Mouse (Mus musculus): Measurements from ENCODE around the gene Tatdn2. TPM values are rescaled to one million over a fixed set of nuclear protein-coding genes. Genes with fewer than 3 reads are reported as not detected.

Gene Tatdn2
- polyA plus RNA-seq (2015; fragmentation: Nextera tagmentation; extraction: Ambion mirVana), result 0.37 and 0.67 TPM in 2 replicates

DNA sequence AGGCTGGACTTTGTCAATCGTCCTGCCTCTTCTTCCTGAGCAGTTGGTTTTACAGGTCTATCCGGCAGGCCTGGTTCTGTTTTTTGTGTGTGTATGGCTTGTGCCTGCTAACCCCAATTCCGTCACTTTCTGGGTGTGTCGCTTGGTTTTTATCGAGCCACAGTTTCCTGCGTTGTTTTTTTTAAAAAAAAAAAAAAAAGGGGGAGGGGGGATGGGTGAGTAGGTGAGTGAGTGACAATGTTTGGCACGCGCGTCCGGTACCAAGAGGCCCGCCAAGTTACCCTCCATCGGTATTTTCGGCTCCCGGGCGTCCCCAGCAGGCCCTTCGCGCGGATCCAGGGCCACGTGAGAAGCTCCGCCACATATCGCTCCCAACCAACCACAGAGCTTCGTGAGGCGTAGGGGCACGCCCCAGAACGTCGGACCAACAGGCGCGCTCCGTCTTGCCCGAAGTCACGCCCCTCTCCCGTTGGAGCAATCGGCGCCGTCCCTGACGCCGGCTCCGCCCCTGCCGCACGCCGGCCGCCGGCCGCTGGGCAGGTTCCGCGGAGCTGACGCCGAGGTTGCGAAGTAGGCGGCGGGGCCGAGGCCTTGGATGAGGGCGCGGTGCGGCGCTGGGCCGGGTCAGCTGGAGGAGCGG is at the start of gene Tatdn2:
Gene Tatdn2, plus strand, starts transcription at position 469 of the 640 bp plus-strand sequence.
- ATAC-seq (ENCODE audit: borderline replicate concordance, extremely low read depth, low FRiP score, low TSS enrichment), result peak; percentile 98
- H3K36me3 ChIP-seq, result peaks cover 12% of the 10 kb centered on the region
- WGBS, result under 1% methylated on average over 46 of the region's 58 CpGs
- H3K4me1 ChIP-seq, result peaks cover 23% of the 10 kb centered on the region
- peak within 1 kb of the TSS; percentile 73 for H3K9ac ChIP-seq
- H3K4me2 ChIP-seq, result peak within 1 kb of the TSS; percentile 96
- peak within 1 kb of the TSS; percentile 93 for H3K4me3 ChIP-seq
- peak within 1 kb of the TSS; percentile 96 for H3K27ac ChIP-seq
- H3K9me3 ChIP-seq, result no peaks in the 10 kb centered on the region
- no peaks in the 10 kb centered on the region for H3K27me3 ChIP-seq

GRCm38 (mm10) chr6:113649346-113650196 is 47.3 kb upstream of the Tatdn2 start:
- WGBS, result 74% methylated on average over 7 of the region's 7 CpGs
- H3K27me3 ChIP-seq, result no peaks in the 10 kb centered on the region
- no peak overlapping the region for H3K27ac ChIP-seq
- no peak overlapping the region for H3K4me2 ChIP-seq
- no peak overlapping the region for H3K4me3 ChIP-seq
- 0 out of 2 replicates have a peak, but pooled peaks cover 5% of the 10 kb centered on the region for H3K4me1 ChIP-seq
- H3K9me3 ChIP-seq, result no peaks in the 10 kb centered on the region
- H3K36me3 ChIP-seq, result no peaks in the 10 kb centered on the region
- H3K9ac ChIP-seq, result no peak overlapping the region
- no peak for ATAC-seq (ENCODE audit: borderline replicate concordance, extremely low read depth, low FRiP score, low TSS enrichment)

DNA sequence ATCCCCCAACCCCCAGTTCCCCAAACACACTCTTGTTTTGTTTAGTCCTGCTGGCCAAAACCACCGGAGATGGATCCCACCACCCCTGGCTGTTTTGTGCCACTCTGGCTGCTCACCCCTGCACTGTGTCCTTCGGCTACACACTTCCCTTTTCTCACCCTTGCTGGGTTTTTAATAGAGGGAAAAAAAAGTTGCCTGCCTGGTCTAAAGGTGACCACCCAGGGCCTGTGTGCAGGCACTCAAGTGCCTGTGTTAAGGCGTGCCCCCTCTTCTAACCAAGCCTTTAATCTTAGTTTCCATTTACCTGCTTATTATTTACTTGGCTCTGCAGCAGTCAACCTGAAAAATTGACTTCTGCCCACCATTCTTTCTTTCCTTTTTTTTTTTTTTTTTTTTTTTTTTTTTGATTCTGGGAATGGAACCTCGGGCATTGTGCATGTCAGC is 46.6 kb upstream of the Tatdn2 start:
- no peaks in the 10 kb centered on the region for H3K36me3 ChIP-seq
- no peak overlapping the region for H3K4me3 ChIP-seq
- no peaks in the 10 kb centered on the region for H3K9me3 ChIP-seq
- 45% methylated on average over 4 of the region's 4 CpGs for WGBS
- ATAC-seq (ENCODE audit: borderline replicate concordance, extremely low read depth, low FRiP score, low TSS enrichment), result no peak
- no peak overlapping the region for H3K9ac ChIP-seq
- no peaks in the 10 kb centered on the region for H3K27me3 ChIP-seq
- H3K27ac ChIP-seq, result no peak overlapping the region
- 0 out of 2 replicates have a peak, but pooled peaks cover 5% of the 10 kb centered on the region for H3K4me1 ChIP-seq
- H3K4me2 ChIP-seq, result no peak overlapping the region

DNA sequence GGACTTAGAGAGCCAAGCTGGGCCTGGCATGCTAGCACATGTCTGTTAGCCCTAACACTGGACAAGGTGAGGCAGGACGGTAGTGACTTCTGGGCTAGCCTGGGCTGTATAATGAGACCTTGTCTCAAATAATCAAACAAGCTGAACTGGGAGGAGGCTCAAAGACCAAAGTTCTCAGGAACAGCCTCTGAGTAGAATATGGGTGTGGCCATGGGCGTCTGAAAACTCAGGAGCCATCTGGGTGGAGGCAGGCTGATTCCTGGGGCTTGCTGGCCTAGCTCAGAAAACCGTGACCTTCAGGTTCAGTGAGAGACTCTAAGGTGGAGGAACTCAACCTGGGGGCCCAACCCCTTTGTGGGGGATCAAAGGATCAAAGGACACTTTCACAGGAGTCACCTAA is 45.2 kb upstream of the Tatdn2 start:
- Histone ChIP-seq H3K4me2 (no peak overlapping the region), H3K27ac (no peak overlapping the region), H3K4me3 (no peak overlapping the region), H3K27me3 (no peaks in the 10 kb centered on the region), H3K4me1 (0 out of 2 replicates have a peak, but pooled peaks cover 5% of the 10 kb centered on the region), H3K9ac (no peak overlapping the region), H3K36me3 (no peaks in the 10 kb centered on the region), H3K9me3 (no peaks in the 10 kb centered on the region)
- ATAC-seq (ENCODE audit: borderline replicate concordance, extremely low read depth, low FRiP score, low TSS enrichment), result no peak
- WGBS, result 56% methylated on average over 3 of the region's 3 CpGs

DNA sequence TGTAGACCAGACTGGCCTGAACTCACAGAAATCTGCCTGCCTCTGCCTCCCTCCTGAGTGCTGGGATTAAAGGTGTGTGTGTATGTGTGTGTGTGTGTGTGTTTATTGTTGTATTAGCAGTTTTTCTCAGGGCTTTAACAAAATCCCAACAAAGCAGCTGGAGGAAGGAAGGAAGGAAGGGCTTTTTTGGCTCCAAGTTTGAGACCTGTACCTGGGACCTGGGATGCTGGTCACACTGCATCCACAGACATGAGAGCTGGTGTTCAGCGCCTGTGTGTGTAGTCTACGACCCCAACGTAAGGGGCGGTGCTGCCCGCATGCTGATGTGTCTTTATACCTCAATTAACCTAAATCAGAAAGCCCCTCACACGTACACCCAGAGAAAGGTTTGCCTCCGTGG is 43.3 kb upstream of the Tatdn2 start:
- Histone ChIP-seq H3K9ac (no peak overlapping the region), H3K36me3 (no peaks in the 10 kb centered on the region), H3K4me1 (0 out of 2 replicates have a peak, but pooled peaks cover 5% of the 10 kb centered on the region), H3K27ac (no peak overlapping the region), H3K4me3 (no peak overlapping the region), H3K27me3 (no peaks in the 10 kb centered on the region), H3K9me3 (no peaks in the 10 kb centered on the region), H3K4me2 (no peak overlapping the region)
- no peak for ATAC-seq (ENCODE audit: borderline replicate concordance, extremely low read depth, low FRiP score, low TSS enrichment)
- WGBS, result 88% methylated on average over 7 of the region's 7 CpGs

DNA sequence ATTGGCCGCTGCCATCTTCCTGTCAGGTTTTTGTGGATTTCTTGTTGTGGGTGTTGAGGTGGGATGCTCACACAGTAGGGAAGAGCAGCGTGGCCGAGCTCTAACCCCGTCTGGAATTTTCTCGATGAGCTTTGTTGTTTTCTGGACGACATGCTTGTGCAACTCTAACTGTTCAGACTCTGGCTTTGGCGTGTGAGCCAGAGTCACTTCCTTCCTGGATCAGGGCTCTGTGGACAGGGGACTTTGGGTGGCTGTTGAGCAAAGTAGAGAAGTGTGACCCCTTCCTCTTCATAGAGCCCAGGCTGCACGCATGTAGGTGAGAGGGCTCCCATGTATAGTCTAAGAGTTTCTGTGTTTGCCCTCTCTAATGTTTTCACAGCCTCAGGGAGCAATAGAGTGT is 42.7 kb upstream of the Tatdn2 start:
- H3K27ac ChIP-seq, result no peak overlapping the region
- H3K9me3 ChIP-seq, result no peaks in the 10 kb centered on the region

DNA sequence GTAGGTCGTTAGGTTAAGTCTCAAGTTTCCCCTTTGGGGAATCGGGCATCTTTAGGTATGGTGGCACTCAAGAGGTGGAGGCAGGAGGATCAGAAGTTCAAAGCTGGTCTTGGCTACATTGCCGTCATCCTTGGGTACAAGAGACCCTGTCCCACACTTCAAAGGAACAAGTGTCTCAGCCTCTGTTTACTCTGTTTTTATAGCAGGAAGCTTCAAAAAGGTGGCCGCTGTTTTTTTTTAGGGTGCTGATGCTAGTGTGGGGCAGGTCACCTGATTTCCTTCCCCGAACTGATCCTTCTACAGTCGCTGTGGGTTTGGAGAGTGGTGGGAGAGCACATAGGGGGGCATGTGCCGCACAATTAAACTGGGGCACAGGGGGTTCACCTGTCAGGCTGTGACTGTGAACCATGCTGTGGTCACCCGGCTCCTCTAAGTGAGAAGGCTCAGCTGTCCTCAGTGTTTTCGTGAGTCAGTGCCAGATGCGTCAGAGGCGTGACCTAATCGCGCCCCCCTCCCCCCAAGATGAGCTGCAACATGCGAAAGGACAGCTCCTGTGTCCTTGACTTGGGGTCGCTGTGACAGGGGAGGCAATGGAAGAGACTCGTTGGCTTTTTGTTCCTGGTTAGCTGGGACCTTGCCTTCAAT is 42.0 kb upstream of the Tatdn2 start:
- 0 out of 2 replicates have a peak, but pooled peaks have one; percentile 10 for ATAC-seq (ENCODE audit: borderline replicate concordance, extremely low read depth, low FRiP score, low TSS enrichment)
- 0 out of 2 replicates have a peak, but pooled peaks cover 4% of the 10 kb centered on the region for H3K4me1 ChIP-seq
- H3K4me2 ChIP-seq, result no peak overlapping the region
- no peaks in the 10 kb centered on the region for H3K9me3 ChIP-seq
- no peaks in the 10 kb centered on the region for H3K36me3 ChIP-seq
- WGBS, result 55% methylated on average over 16 of the region's 16 CpGs
- H3K4me3 ChIP-seq, result no peak overlapping the region
- no peak overlapping the region for H3K9ac ChIP-seq
- no peaks in the 10 kb centered on the region for H3K27me3 ChIP-seq
- H3K27ac ChIP-seq, result no peak overlapping the region

More for the DNA sequence above, 42.7 kb upstream of the Tatdn2 start:
- no peak overlapping the region for H3K4me3 ChIP-seq
- H3K4me2 ChIP-seq, result no peak overlapping the region
- no peaks in the 10 kb centered on the region for H3K36me3 ChIP-seq
- H3K9ac ChIP-seq, result no peak overlapping the region
- H3K27me3 ChIP-seq, result no peaks in the 10 kb centered on the region
- no peak for ATAC-seq (ENCODE audit: borderline replicate concordance, extremely low read depth, low FRiP score, low TSS enrichment)
- H3K4me1 ChIP-seq, result 0 out of 2 replicates have a peak, but pooled peaks cover 5% of the 10 kb centered on the region
- 65% methylated on average over 8 of the region's 8 CpGs for WGBS

GRCm38 (mm10) chr6:113655475-113655874 is 41.4 kb upstream of the Tatdn2 start:
- Histone ChIP-seq H3K9ac (no peak overlapping the region), H3K27me3 (no peaks in the 10 kb centered on the region), H3K4me3 (no peak overlapping the region), H3K4me1 (no peaks in the 10 kb centered on the region), H3K4me2 (no peak overlapping the region), H3K9me3 (no peaks in the 10 kb centered on the region), H3K36me3 (no peaks in the 10 kb centered on the region), H3K27ac (no peak overlapping the region)
- 87% methylated on average over 3 of the region's 3 CpGs for WGBS
- ATAC-seq (ENCODE audit: borderline replicate concordance, extremely low read depth, low FRiP score, low TSS enrichment), result no peak

GRCm38 (mm10) chr6:113656847-113657246 is 40.0 kb upstream of the Tatdn2 start:
- Histone ChIP-seq H3K36me3 (no peaks in the 10 kb centered on the region), H3K27me3 (no peaks in the 10 kb centered on the region), H3K4me2 (no peak overlapping the region), H3K9me3 (no peaks in the 10 kb centered on the region), H3K27ac (no peak overlapping the region), H3K4me1 (peaks cover 10% of the 10 kb centered on the region; the same call in 1 of the 2 replicates), H3K4me3 (no peak overlapping the region), H3K9ac (no peak overlapping the region)
- WGBS, result 66% methylated on average over 6 of the region's 6 CpGs
- ATAC-seq (ENCODE audit: borderline replicate concordance, extremely low read depth, low FRiP score, low TSS enrichment), result no peak

- H3K9me3 ChIP-seq, result no peaks in the 10 kb centered on the region
- peaks cover 14% of the 10 kb centered on the region; the same call in 1 of the 2 replicates for H3K4me1 ChIP-seq
- no peak overlapping the region for H3K9ac ChIP-seq
- H3K4me2 ChIP-seq, result no peak overlapping the region
- no peaks in the 10 kb centered on the region for H3K27me3 ChIP-seq
- ATAC-seq (ENCODE audit: borderline replicate concordance, extremely low read depth, low FRiP score, low TSS enrichment), result no peak
- no peak overlapping the region for H3K4me3 ChIP-seq
- 61% methylated on average over 3 of the region's 3 CpGs for WGBS
- peak overlapping the region; percentile 39; the same call in 1 of the 2 replicates for H3K27ac ChIP-seq
- no peaks in the 10 kb centered on the region for H3K36me3 ChIP-seq
Observed at GRCm38 (mm10) chr6:113658226-113658625, 38.6 kb upstream of the Tatdn2 start.

GRCm38 (mm10) chr6:113659648-113660491 is 37.0 kb upstream of the Tatdn2 start:
- no peak overlapping the region for H3K4me3 ChIP-seq
- H3K27ac ChIP-seq, result no peak overlapping the region
- no peaks in the 10 kb centered on the region for H3K9me3 ChIP-seq
- H3K4me1 ChIP-seq, result peaks cover 14% of the 10 kb centered on the region; the same call in 1 of the 2 replicates
- no peak overlapping the region for H3K4me2 ChIP-seq
- H3K9ac ChIP-seq, result no peak overlapping the region
- ATAC-seq (ENCODE audit: borderline replicate concordance, extremely low read depth, low FRiP score, low TSS enrichment), result no peak
- H3K36me3 ChIP-seq, result no peaks in the 10 kb centered on the region
- no peaks in the 10 kb centered on the region for H3K27me3 ChIP-seq
- WGBS, result 53% methylated on average over 8 of the region's 8 CpGs

Data from lung, embryonic 15.5 days (tissue).